Mouse (Mus musculus) liver, embryonic 16.5 days (tissue): Measurements from ENCODE around the gene 2900026A02Rik. TPM values are rescaled to one million over a fixed set of nuclear protein-coding genes. Genes with fewer than 3 reads are reported as not detected.

ENCODE experiments used
- ATAC-seq: fragments of 200-750 bp; cut with Nextera tagmentation; 2 replicates; pipeline ENCODE4 v1.8.0; 2017; ENCODE audit warnings: low read depth, mild to moderate bottlenecking, moderate number of reproducible peaks, moderate library complexity
- H3K27ac ChIP-seq: fragments of 300-500 bp; sonication (generic); 2 replicates; pipeline ENCODE4 v1.5.1; 2014; ENCODE audit warnings: mild to moderate bottlenecking, low read length
- H3K27me3 ChIP-seq: fragments of 300-500 bp; sonication (generic); 2 replicates; pipeline ENCODE4 v1.6.1; 2014; ENCODE audit warnings: low read depth, low read length, mixed read lengths; ENCODE audit not compliant: control insufficient read depth, insufficient read depth
- H3K36me3 ChIP-seq: fragments of 300-500 bp; sonication (generic); 2 replicates; pipeline ENCODE4 v1.6.1; 2014; ENCODE audit warnings: mild to moderate bottlenecking; ENCODE audit not compliant: control insufficient read depth, insufficient read depth
- H3K4me1 ChIP-seq: fragments of 300-500 bp; sonication (generic); 2 replicates; pipeline ENCODE4 v1.6.1; 2014; ENCODE audit warnings: low read depth, low read length, mixed read lengths; ENCODE audit not compliant: control insufficient read depth
- H3K4me2 ChIP-seq: fragments of 300-500 bp; sonication (generic); 2 replicates; pipeline ENCODE4 v1.6.1; 2014; ENCODE audit warnings: low read depth, low read length, mixed read lengths
- H3K4me3 ChIP-seq: fragments of 300-500 bp; sonication (generic); 2 replicates; pipeline ENCODE4 v1.5.1; 2014; ENCODE audit warnings: low read depth, mild to moderate bottlenecking, low read length
- H3K9ac ChIP-seq: fragments of 300-500 bp; sonication (generic); 2 replicates; pipeline ENCODE4 v1.6.1; 2014; ENCODE audit warnings: low read depth, low read length
- H3K9me3 ChIP-seq: fragments of 300-500 bp; sonication (generic); replicated peaks from 2 replicates; pipeline ENCODE4 v1.6.1; 2016; ENCODE audit warnings: low read length; ENCODE audit not compliant: control insufficient read depth
- WGBS: fragments of 180-500 bp; shearing (Covaris S2); extraction: QIAGEN DNeasy Blood & Tissue Kit; methylation state at CpG from one replicate; pipeline ENCODE4 v1.1.7; 2014; ENCODE audit not compliant: insufficient replicate concordance; 5-methylcytosine and 5-hydroxymethylcytosine counted together
- polyA plus RNA-seq: library from polyadenylated mRNA; unstranded; fragments of >200 nt; fragmentation: Nextera tagmentation; extraction: Ambion mirVana; gene quantifications from 2 replicates; pipeline ENCODE4 v1.2.1, GENCODE M21; 2015

Gene 2900026A02Rik
- polyA plus RNA-seq, 1 experiment from 2014 or later = 3.4 TPM

DNA sequence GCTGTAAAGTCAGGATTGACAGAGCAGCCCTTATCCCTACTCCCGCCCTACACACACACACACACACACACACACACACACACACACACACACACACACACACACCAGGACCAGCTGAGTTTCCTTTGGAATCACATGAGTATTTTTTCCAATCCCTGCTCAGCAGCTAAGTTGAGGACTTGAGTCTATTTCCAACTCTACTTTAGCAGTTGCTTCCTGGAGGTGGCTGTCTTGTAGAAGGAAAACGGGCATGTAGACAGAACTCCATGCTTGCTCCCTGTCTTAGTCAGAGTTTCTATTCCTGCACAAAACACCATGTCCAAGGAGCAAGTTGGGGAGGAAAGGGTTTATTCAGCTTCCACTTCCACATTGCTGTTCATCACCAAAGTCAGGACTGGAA, 133.6 kb downstream of the 2900026A02Rik start:
- no peak overlapping the region for H3K9ac ChIP-seq
- WGBS = 42% methylated on average over 2 of the region's 2 CpGs

DNA sequence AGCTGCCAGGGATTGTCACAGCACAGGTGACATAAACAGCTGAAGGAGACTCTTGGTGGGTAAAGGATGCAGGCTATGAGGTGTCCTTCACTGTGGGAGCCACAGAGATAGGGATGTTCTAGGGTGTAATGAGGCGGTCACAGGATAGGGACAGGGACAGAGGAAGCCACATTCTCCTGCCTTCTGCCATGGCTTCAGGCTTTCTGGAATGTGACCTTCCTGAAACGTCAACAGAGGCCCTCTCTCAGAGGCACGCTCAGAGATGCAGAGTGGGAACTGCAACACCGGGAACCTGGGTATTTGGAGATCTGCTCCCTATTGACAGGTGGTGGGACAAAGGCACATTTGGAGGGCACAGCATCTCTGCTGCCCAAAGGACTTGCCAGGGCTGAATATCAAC, 134.0 kb downstream of the 2900026A02Rik start:
- Histone ChIP-seq H3K9ac (no peak overlapping the region), H3K4me1 (no peaks in the 10 kb centered on the region), H3K36me3 (peaks cover 2% of the 10 kb centered on the region; the same call in 1 of the 2 replicates), H3K9me3 (no peaks in the 10 kb centered on the region), H3K27me3 (no peaks in the 10 kb centered on the region), H3K4me2 (no peak overlapping the region), H3K27ac (no peak overlapping the region), H3K4me3 (no peak overlapping the region)
- 53% methylated on average over 4 of the region's 4 CpGs for WGBS
- no peak for ATAC-seq

More for the DNA sequence above, 133.6 kb downstream of the 2900026A02Rik start:
- Histone ChIP-seq H3K4me2 (no peak overlapping the region), H3K36me3 (peaks cover 2% of the 10 kb centered on the region; the same call in 1 of the 2 replicates), H3K27me3 (no peaks in the 10 kb centered on the region), H3K4me3 (no peak overlapping the region), H3K27ac (no peak overlapping the region), H3K4me1 (no peaks in the 10 kb centered on the region), H3K9me3 (no peaks in the 10 kb centered on the region)
- ATAC-seq = no peak

DNA sequence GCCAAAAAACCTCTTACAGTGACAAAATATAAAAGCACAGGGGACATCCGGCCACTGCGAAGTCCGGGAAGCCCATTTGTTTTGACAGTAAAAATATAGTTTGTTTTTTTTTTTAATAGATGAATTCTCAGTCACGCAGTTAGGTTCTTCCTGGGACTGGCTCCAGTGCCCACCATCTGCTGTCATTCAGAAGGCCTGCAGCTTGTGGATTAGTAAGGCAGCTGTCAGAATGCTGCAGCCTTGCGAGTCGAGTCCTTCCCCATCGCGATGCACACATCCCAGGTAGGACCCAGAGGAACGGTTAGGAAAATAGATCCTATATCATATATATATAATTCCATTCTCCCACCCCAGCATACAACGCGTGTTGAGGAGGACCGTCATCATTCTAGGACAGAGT, 134.6 kb downstream of the 2900026A02Rik start:
- no peaks in the 10 kb centered on the region for H3K9me3 ChIP-seq
- H3K36me3 ChIP-seq = peaks cover 2% of the 10 kb centered on the region; the same call in 1 of the 2 replicates
- no peak overlapping the region for H3K4me3 ChIP-seq
- no peak overlapping the region for H3K9ac ChIP-seq
- 70% methylated on average over 12 of the region's 12 CpGs for WGBS
- H3K27me3 ChIP-seq = no peaks in the 10 kb centered on the region
- ATAC-seq = no peak
- no peak overlapping the region for H3K27ac ChIP-seq
- H3K4me1 ChIP-seq = no peaks in the 10 kb centered on the region
- H3K4me2 ChIP-seq = no peak overlapping the region

DNA sequence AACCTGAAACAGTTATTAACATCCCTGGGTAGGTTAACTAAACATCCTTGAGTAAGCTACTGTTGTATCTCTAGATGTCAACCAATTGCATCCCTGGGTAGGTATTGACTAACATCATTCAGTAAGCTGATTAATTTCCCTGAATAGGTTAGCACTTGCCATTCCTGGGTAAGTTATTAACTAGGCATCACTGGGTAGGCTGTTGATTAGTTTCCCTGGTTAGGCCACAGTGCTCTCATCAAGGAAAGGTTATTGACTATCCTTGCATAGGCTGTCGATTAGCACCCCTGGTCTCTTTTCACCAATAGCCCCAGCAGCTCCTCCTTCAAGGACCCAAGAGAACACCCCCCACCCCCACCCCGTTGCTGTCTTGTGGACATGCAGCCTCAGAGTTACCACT, 135.1 kb downstream of the 2900026A02Rik start:
- Histone ChIP-seq H3K4me2 (no peak overlapping the region), H3K27ac (no peak overlapping the region), H3K4me3 (no peak overlapping the region), H3K9me3 (no peaks in the 10 kb centered on the region), H3K27me3 (no peaks in the 10 kb centered on the region), H3K4me1 (no peaks in the 10 kb centered on the region), H3K36me3 (peaks cover 2% of the 10 kb centered on the region; the same call in 1 of the 2 replicates), H3K9ac (no peak overlapping the region)
- WGBS = 49% methylated on average over 2 of the region's 2 CpGs
- ATAC-seq = no peak

DNA sequence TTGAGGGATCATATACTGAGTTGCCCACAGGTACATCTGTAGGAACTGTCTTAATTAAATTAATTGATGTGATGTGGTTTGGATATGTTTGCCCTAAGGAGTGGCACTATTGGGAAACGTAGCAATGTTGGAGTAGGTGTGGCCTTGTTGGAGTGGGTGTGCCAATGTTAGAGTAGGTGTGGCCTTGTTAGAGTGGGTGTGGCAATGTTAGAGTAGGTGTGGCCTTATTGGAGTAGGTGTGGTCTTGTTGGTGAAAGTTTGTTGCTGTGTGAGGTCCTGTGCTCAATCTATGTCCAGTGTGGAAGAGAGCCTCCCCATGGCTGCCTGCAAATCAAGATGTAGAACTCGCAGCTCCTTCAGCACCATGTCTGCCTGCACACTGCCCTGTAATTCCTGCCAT, 136.7 kb downstream of the 2900026A02Rik start:
- WGBS = 39% methylated on average over 2 of the region's 2 CpGs
- Histone ChIP-seq H3K4me3 (no peak overlapping the region), H3K9ac (no peak overlapping the region), H3K4me1 (no peaks in the 10 kb centered on the region), H3K36me3 (no peaks in the 10 kb centered on the region), H3K9me3 (no peaks in the 10 kb centered on the region), H3K27ac (no peak overlapping the region), H3K4me2 (no peak overlapping the region), H3K27me3 (no peaks in the 10 kb centered on the region)
- no peak for ATAC-seq

DNA sequence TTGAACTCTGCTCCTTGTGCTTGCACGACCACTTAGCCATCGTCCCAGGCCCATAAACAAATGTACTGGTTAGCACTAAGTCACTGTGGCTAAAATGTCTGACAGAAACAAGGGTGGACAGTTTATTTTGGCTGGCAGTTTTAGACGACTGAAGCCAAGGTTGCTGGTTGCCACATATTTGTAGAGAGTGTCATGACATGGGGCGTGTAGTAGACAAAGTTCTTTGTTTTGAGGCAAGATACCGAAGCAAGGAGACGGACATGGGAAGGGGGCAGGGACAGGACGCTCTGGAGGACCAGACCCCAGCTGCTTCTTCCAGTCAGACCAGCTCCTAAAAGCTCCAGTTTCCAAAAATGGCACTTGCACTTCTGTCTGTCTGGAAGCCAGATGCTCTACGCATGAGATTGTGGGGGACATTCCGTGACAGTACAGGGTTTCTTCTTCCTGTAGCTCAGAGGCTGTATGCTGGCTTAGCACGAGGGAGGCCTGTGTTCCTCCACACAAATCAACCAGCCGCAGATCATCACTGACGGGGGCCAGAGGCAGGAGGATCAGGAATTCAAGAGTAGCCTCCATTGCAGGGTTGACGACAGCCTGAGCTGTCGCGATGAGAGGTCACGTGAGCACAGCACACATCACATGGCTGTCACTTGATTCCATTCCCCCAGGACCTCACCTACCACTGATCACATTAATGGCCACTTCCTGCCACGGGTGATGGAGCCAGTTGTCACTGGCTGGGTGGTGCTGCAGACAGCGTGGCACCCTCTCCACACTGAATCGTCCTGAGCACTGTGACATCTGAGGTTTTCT, 138.5 kb downstream of the 2900026A02Rik start:
- Histone ChIP-seq H3K27ac (no peak overlapping the region), H3K9ac (no peak overlapping the region), H3K4me3 (no peak overlapping the region), H3K27me3 (no peaks in the 10 kb centered on the region), H3K4me1 (no peaks in the 10 kb centered on the region), H3K4me2 (no peak overlapping the region), H3K36me3 (no peaks in the 10 kb centered on the region), H3K9me3 (no peaks in the 10 kb centered on the region)
- ATAC-seq = no peak
- 53% methylated on average over 19 of the region's 19 CpGs for WGBS

DNA sequence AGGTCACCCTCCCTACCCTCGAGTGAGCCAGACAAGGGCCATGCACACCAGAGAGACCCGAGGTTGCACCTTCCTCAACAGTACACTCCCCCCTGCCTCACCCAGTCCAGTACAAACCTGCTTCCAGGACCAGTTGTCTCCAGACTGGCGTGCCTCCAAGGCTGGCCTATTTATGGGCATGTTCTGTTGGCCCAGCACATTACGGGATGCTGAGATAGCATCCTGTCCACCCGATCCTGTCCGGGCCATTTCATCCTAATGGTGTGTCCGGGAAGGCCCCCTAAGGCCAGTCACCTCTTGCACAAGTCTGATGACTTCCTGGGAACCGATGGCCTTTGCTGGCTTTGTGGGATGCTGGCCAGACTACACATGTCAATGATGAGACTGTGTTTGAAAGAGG, 139.6 kb downstream of the 2900026A02Rik start, which contains the start of gene Crybb3:
TSS of gene Crybb3 (minus strand) at position 146 of the 400 bp plus-strand sequence.
- no peaks in the 10 kb centered on the region for H3K27me3 ChIP-seq
- no peaks in the 10 kb centered on the region for H3K9me3 ChIP-seq
- WGBS = 52% methylated on average over 8 of the region's 8 CpGs
- no peak within 1 kb of the TSS for H3K4me2 ChIP-seq
- no peak for ATAC-seq
- H3K4me3 ChIP-seq = no peak within 1 kb of the TSS
- H3K4me1 ChIP-seq = no peaks in the 10 kb centered on the region
- no peak within 1 kb of the TSS for H3K27ac ChIP-seq
- H3K9ac ChIP-seq = no peak within 1 kb of the TSS
- no peaks in the 10 kb centered on the region for H3K36me3 ChIP-seq

DNA sequence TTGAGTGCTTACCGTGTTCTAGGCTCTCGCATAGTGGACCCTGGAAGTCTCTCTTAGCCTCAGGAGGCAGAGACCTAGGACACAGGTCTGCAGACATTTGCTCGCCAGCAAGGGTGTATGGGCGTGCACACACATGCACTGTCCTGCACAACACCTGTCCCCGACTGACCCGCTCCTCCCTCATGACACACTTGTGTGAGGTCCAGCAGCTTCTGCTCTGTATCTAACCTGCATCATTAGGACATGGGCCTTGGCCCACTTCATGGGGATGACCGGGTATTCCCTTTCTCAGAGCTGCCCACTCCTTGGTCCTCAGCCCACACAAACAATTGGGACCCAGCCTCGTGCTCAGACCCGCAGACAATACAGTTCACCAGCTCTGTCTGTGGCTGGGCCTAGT, 140.0 kb downstream of the 2900026A02Rik start:
- Histone ChIP-seq H3K9ac (no peak overlapping the region), H3K9me3 (no peaks in the 10 kb centered on the region), H3K36me3 (no peaks in the 10 kb centered on the region), H3K27ac (no peak overlapping the region), H3K27me3 (no peaks in the 10 kb centered on the region), H3K4me2 (no peak overlapping the region), H3K4me1 (no peaks in the 10 kb centered on the region), H3K4me3 (no peak overlapping the region)
- 69% methylated on average over 9 of the region's 9 CpGs for WGBS
- no peak for ATAC-seq

DNA sequence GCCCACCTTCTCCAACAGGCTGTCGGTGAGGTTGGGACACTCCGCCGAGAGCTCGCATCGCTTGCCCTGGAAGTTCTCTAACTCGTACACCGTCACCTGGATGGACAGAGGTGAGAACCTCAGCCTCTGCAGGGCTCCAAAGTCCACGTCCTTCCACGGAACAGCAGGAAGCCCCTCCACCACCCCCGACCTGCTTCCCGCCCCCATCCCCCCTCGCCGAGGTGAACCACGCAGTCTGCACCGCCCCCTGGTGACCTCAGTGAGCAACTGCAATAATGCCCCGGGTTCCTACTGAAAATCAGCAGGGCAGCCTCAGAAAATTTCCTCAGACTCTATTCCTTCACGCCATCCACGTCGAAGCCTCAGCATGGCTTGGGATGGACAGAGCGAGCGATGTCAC, 141.3 kb downstream of the 2900026A02Rik start:
- Histone ChIP-seq H3K27me3 (no peaks in the 10 kb centered on the region), H3K4me3 (no peak overlapping the region), H3K4me2 (no peak overlapping the region), H3K36me3 (no peaks in the 10 kb centered on the region), H3K9me3 (no peaks in the 10 kb centered on the region), H3K9ac (no peak overlapping the region), H3K4me1 (no peaks in the 10 kb centered on the region), H3K27ac (no peak overlapping the region)
- no peak for ATAC-seq
- WGBS = 23% methylated on average over 20 of the region's 21 CpGs
